Mouse (Mus musculus): ENCODE measurements at regions not wholly inside any gene's neighbourhood (a gene's known extent, or its start where the extent isn't known, plus 50 kb on each side); places are given as distances from the start of the nearest gene placed in this dataset.
A peak's percentile ranks its signal among the peaks of the same experiment; 100 is the strongest.

DNA sequence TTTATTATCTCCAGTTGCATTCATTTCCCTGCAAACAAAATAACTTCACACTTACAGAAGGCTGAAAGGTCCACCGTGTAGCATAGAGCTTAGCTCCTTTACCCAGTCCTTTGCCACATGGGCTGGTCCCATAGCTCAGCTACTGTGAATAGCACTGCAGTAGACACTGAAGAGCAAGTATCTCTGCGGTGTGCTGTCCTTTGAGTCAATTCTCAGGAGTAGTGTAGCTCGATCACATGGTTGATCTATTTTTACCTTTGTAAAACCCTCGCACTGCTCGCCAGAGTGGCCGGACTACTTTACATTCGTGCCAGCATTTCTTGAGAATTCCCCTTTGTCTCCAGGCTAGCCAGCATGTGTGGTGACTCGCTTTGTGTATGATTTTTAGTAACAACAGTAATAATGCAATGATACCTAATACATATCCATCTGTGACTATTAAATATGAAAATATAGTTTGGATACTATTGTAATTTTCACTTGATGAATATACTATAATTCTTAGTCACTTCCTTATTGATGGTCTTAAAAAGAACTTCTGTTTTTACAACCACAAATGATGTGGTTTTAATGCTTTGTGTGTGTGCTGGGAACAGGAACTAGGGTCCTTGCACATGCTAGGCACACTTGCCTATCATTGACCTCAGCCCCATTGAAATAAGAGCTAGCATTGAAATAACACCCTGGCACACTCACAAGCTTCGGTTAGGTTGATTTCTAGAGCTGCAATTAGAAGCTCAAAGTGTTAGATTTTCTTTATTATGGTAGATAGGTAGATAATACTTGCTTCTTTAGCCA is 257.7 kb upstream of the Atp11b start:
- no peak for DNase-seq (ENCODE audit: extremely low spot score)

DNA sequence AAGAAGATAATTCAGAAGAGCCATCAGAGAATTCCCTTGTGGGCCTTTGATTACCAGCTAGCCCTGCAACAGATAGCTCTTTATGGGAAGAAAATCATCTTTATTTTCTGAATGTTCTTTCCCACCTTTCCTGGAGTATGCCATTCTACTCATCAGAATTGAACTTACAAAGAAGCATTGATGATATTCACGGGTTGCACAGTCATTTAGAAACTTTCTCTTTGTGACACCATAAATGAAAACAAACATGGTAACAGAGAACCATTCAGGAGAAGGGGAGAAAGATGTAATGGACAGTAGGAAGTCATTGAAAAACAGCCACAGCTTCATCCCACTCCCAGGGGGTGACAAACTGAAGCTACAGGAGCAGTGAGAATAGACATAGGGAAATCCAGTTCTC is 243.6 kb upstream of the Atp11b start:
- DNase-seq (ENCODE audit: extremely low spot score) = no peak

DNA sequence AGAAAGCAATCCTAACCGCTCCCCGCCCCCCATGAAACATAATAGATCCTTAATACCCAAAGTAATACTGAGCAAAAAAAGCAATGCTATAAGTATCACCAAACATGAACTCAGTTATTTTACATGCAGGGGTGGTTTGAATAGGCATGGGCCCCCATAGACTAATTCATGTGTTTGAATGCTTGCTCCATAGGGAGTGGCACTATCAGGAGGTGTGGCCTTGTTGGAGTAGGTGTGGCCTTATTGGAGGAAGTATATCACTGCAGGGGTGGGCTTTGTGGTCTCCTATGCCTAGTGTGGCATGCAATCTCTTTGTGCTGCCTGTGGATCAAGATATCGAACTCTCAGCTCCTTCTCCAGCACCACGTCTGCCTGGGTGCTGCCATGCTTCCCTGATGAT is 237.4 kb upstream of the Atp11b start:
- DNase-seq (ENCODE audit: extremely low spot score) = no peak

DNA sequence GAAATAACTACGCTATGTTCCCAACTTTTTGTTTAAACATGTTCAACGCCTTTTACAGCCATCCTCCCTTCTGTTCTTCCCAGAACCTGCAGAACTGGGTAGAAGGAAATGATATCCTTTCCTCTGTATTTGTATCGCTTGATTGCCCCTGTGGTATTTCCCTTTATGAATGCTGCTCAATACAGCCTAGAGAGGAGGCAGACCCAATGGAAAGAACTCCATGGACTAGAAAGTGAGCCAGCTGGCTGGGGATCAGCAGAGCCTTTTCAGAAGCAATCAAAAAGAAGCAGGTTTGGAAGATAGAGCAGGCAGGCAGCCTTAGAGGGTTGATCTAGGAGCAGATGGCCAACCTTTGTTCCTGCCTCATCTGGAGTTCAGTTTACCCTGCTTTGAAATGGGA is 233.8 kb upstream of the Atp11b start:
- DNase-seq (ENCODE audit: extremely low spot score) = no peak

DNA sequence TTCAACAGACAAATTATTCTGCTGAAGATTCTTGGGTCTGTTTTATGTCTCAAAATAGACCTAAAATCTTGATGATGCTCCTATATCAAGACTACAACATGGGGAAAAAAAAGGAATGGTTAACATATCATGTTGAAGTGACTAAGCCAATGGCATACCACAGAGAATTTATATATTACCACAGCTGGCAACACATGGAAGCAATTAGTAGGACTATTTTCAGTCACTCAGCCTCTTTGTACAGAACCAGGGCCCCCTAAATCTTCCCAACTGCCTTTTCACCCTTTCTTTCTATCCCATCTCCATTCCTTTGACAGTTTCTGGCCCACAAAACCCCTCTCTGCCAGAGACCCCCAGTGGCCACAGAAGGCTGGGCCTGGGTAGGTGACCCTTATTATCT is 206.2 kb upstream of the Atp11b start:
- no peak for DNase-seq (ENCODE audit: extremely low spot score)

DNA sequence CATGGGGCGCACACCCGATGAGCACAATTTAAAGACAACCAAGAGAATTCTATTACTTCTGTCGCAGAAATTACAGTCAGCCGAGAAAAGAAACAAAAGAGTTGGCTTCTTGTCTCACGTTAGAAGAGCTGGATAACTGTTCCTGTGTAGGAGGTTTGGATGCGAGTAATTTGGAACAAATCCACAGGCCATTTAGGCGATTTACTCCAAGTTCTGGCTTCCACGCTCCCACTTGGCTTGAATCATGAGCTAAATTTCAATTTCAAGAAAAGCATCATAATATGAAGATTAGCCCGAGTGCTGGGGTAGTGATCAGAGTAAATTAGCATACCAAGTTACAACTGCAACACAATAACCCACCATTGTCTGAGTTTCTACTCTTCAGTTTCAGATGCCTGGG is 202.1 kb upstream of the Atp11b start:
- DNase-seq (ENCODE audit: extremely low spot score) = no peak

DNA sequence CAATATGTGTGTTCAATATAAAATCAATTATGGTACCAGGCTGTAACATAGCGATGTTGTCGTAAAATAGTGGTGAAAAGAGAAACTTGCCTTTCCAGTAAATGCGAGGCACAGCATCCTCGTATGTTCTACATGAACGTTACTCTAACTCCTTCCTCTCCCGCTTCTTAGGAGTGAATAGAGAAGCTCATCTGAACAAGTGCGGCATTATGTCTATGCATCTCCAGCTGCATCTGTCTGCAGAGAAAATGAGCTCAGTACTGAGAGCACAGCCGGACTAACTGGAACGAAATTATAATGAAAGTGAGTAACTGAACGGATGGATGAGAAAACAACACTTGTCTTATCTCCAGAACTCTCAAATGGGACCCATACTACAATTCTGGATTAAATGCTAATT is 193.5 kb upstream of the Atp11b start:
- no peak for DNase-seq (ENCODE audit: extremely low spot score)

DNA sequence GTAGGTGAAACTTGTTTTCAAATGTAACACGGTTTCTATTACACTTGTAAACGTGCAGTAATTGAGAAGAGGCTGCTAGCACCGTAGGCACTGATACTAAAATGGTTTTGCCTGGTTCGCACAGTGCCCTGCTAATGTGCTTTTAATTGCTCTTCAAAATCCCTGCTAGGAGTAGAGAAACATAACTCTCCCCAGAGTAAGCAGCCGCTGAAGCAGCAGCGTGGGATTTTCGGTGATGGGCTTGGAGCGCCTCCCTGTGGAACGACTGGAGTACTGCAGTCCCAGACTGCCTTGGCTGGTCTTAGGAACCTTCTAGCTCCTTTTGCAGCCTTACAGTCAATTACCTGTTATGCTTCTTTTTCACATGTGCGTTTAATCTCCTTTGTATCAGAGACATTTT is 179.5 kb upstream of the Atp11b start:
- peak; percentile 56 for DNase-seq (ENCODE audit: extremely low spot score)

Data from embryo, embryonic 9.5 days (tissue).